Mouse (Mus musculus) forebrain, embryonic 12.5 days (tissue): Measurements from ENCODE around the gene Sla2. TPM values are rescaled to one million over a fixed set of nuclear protein-coding genes. Genes with fewer than 3 reads are reported as not detected.
"Not testable (repeated sequence)": the region's sequence is repeated elsewhere in the genome, so short reads cannot be mapped to it uniquely, and the experiment has no call there.

Experiments used
- ATAC-seq: fragments of 200-750 bp; cut with Nextera tagmentation; 2 replicates; pipeline ENCODE4 v1.8.0; 2017; ENCODE audit warnings: moderate TSS enrichment; ENCODE audit not compliant: low FRiP score
- H3K27ac ChIP-seq: fragments of 300-500 bp; sonication (generic); 2 replicates; pipeline ENCODE4 v1.5.1; 2016; ENCODE audit warnings: mild to moderate bottlenecking
- H3K27me3 ChIP-seq: fragments of 300-500 bp; sonication (generic); 2 replicates; pipeline ENCODE4 v1.6.1; 2016; ENCODE audit warnings: mild to moderate bottlenecking
- H3K36me3 ChIP-seq: fragments of 300-500 bp; sonication (generic); replicated peaks from 2 replicates; pipeline ENCODE4 v1.6.1; 2016; ENCODE audit warnings: mild to moderate bottlenecking
- H3K4me1 ChIP-seq: fragments of 300-500 bp; sonication (generic); 2 replicates; pipeline ENCODE4 v1.6.1; 2016
- H3K4me2 ChIP-seq: fragments of 300-500 bp; sonication (generic); 2 replicates; pipeline ENCODE4 v1.6.1; 2016; ENCODE audit warnings: mild to moderate bottlenecking, moderate library complexity
- H3K4me3 ChIP-seq: fragments of 300-500 bp; sonication (generic); replicated peaks from 2 replicates; pipeline ENCODE4 v1.5.1; 2016; ENCODE audit warnings: mild to moderate bottlenecking
- H3K9ac ChIP-seq: fragments of 300-500 bp; sonication (generic); 2 replicates; pipeline ENCODE4 v1.6.1; 2016; ENCODE audit warnings: mild to moderate bottlenecking
- H3K9me3 ChIP-seq: fragments of 300-500 bp; sonication (generic); 2 replicates; pipeline ENCODE4 v1.6.1; 2016
- WGBS: fragments of 180-500 bp; shearing (Covaris S2); methylation state at CpG from one replicate; pipeline ENCODE4 v1.1.7; 2016; 5-methylcytosine and 5-hydroxymethylcytosine counted together
- polyA plus RNA-seq: library from polyadenylated mRNA; unstranded; fragments of >200 nt; fragmentation: Nextera tagmentation; extraction: Ambion mirVana; gene quantifications from 2 replicates; pipeline ENCODE4 v1.2.1, GENCODE M21; 2016

Sla2 gene
- polyA plus RNA-seq, 1 experiment from 2014 or later: 0.23 TPM

GRCm38 (mm10) chr2:156842711-156843110 lies 44.3 kb downstream of the Sla2 start:
- Histone ChIP-seq H3K9me3 (no peaks in the 10 kb centered on the region), H3K9ac (peak overlapping the region; percentile 89), H3K36me3 (peaks cover 30% of the 10 kb centered on the region), H3K27me3 (no peaks in the 10 kb centered on the region), H3K4me3 (peak overlapping the region; percentile 88), H3K27ac (peak overlapping the region; percentile 93), H3K4me1 (peaks cover 61% of the 10 kb centered on the region), H3K4me2 (peak overlapping the region; percentile 79)
- ATAC-seq: no peak
- 10% methylated on average over 11 of the region's 11 CpGs for WGBS

GRCm38 (mm10) chr2:156841841-156842706 lies 44.9 kb downstream of the Sla2 start:
- no peaks in the 10 kb centered on the region for H3K9me3 ChIP-seq
- peaks cover 60% of the 10 kb centered on the region for H3K4me1 ChIP-seq
- H3K36me3 ChIP-seq: peaks cover 24% of the 10 kb centered on the region
- WGBS: 3% methylated on average over 20 of the region's 20 CpGs
- peak overlapping the region; percentile 88 for H3K4me3 ChIP-seq
- H3K27ac ChIP-seq: peak overlapping the region; percentile 93
- ATAC-seq: no peak
- peak overlapping the region; percentile 79 for H3K4me2 ChIP-seq
- H3K27me3 ChIP-seq: no peaks in the 10 kb centered on the region
- H3K9ac ChIP-seq: peak overlapping the region; percentile 89

GRCm38 (mm10) chr2:156841028-156841840 lies 45.8 kb downstream of the Sla2 start:
- H3K4me1 ChIP-seq: peaks cover 58% of the 10 kb centered on the region
- under 1% methylated on average over 42 of the region's 42 CpGs for WGBS
- H3K9me3 ChIP-seq: no peaks in the 10 kb centered on the region

GRCm38 (mm10) chr2:156840301-156841027 lies 46.5 kb downstream of the Sla2 start:
- Histone ChIP-seq H3K9me3 (no peaks in the 10 kb centered on the region), H3K27ac (peak overlapping the region; percentile 93), H3K4me3 (peak overlapping the region; percentile 88), H3K4me1 (peaks cover 54% of the 10 kb centered on the region), H3K27me3 (no peaks in the 10 kb centered on the region), H3K4me2 (peak overlapping the region; percentile 79), H3K9ac (peak overlapping the region; percentile 89), H3K36me3 (peaks cover 20% of the 10 kb centered on the region)
- WGBS: under 1% methylated on average over 64 of the region's 79 CpGs
- peak; percentile 44 for ATAC-seq

More at GRCm38 (mm10) chr2:156841028-156841840, 45.8 kb downstream of the Sla2 start:
- peak overlapping the region; percentile 79 for H3K4me2 ChIP-seq
- peaks cover 22% of the 10 kb centered on the region for H3K36me3 ChIP-seq
- H3K9ac ChIP-seq: peak overlapping the region; percentile 89
- peak overlapping the region; percentile 93 for H3K27ac ChIP-seq
- H3K4me3 ChIP-seq: peak overlapping the region; percentile 88
- ATAC-seq: peak; percentile 28
- H3K27me3 ChIP-seq: no peaks in the 10 kb centered on the region

GRCm38 (mm10) chr2:156839319-156840191 lies 47.4 kb downstream of the Sla2 start, which contains the start of gene Tgif2:
Gene Tgif2 (plus strand): TSS chr2:156840007.
- H3K4me1 ChIP-seq: peaks cover 45% of the 10 kb centered on the region
- H3K27me3 ChIP-seq: no peaks in the 10 kb centered on the region
- ATAC-seq: peak; percentile 84
- H3K36me3 ChIP-seq: peaks cover 21% of the 10 kb centered on the region
- under 1% methylated on average over 57 of the region's 61 CpGs for WGBS
- H3K27ac ChIP-seq: peak within 1 kb of the TSS; percentile 93
- H3K9me3 ChIP-seq: no peaks in the 10 kb centered on the region
- H3K9ac ChIP-seq: peak within 1 kb of the TSS; percentile 89
- H3K4me3 ChIP-seq: peak within 1 kb of the TSS; percentile 88
- peak within 1 kb of the TSS; percentile 79 for H3K4me2 ChIP-seq

- Histone ChIP-seq H3K4me3 (peak overlapping the region; percentile 88), H3K9ac (peak overlapping the region; percentile 89), H3K9me3 (no peaks in the 10 kb centered on the region), H3K27me3 (no peaks in the 10 kb centered on the region), H3K27ac (peak overlapping the region; percentile 65; the same call in 1 of the 2 replicates), H3K4me2 (peak overlapping the region; percentile 79), H3K4me1 (peaks cover 38% of the 10 kb centered on the region), H3K36me3 (peaks cover 28% of the 10 kb centered on the region)
- 68% methylated on average over 6 of the region's 6 CpGs for WGBS
- no peak for ATAC-seq
These were observed 48.2 kb downstream of the Sla2 start for GRCm38 (mm10) chr2:156838839-156839238.

GRCm38 (mm10) chr2:156834336-156834735 lies 52.7 kb downstream of the Sla2 start:
- ATAC-seq: no peak
- peaks cover 6% of the 10 kb centered on the region; the same call in 1 of the 2 replicates for H3K4me1 ChIP-seq
- H3K27ac ChIP-seq: no peak overlapping the region
- no peak overlapping the region for H3K9ac ChIP-seq
- no peaks in the 10 kb centered on the region for H3K27me3 ChIP-seq
- 97% methylated on average over 11 of the region's 11 CpGs for WGBS
- H3K4me3 ChIP-seq: no peak overlapping the region
- H3K36me3 ChIP-seq: peaks cover 66% of the 10 kb centered on the region
- H3K9me3 ChIP-seq: no peaks in the 10 kb centered on the region
- no peak overlapping the region for H3K4me2 ChIP-seq

- H3K4me3 ChIP-seq, ATAC-seq, H3K9ac ChIP-seq, H3K27ac ChIP-seq, H3K27me3 ChIP-seq, H3K36me3 ChIP-seq, H3K4me2 ChIP-seq, H3K4me1 ChIP-seq, H3K9me3 ChIP-seq: not testable (repeated sequence)
- 81% methylated on average over 6 of the region's 6 CpGs for WGBS
These were observed 61.9 kb downstream of the Sla2 start for GRCm38 (mm10) chr2:156825128-156825527.

Other genes with a start within 250 kb of the Sla2 start
- 61.4 and 95.4 TPM in 2 replicates for gene Myl9, start 111.8 kb downstream of the Sla2 start, polyA plus RNA-seq
- 88.3 and 89.3 TPM in 2 replicates for gene Tgif2, start 47.2 kb downstream of the Sla2 start, polyA plus RNA-seq
- gene 4930518I15Rik, start 29.2 kb downstream of the Sla2 start, polyA plus RNA-seq: 8.6 and 11.8 TPM in 2 replicates
- gene Rab5if, start 24.1 kb downstream of the Sla2 start, polyA plus RNA-seq: 170 and 173 TPM in 2 replicates
- 50.5 and 54.0 TPM in 2 replicates for gene Ndrg3, start 104.9 kb upstream of the Sla2 start, polyA plus RNA-seq
- 53.4 and 53.7 TPM in 2 replicates for gene Dsn1, start 120.0 kb upstream of the Sla2 start, polyA plus RNA-seq
- 6.0 and 7.4 TPM in 2 replicates for gene Soga1, start 192.1 kb upstream of the Sla2 start, polyA plus RNA-seq
- gene Tldc2, start 199.9 kb upstream of the Sla2 start, polyA plus RNA-seq: not detected in 2 replicates
- gene Samhd1, start 248.1 kb upstream of the Sla2 start, polyA plus RNA-seq: 20.7 and 22.6 TPM in 2 replicates